Mouse (Mus musculus) spleen, adult 2 months (tissue): ENCODE data around the gene Tax1bp3. TPM values are rescaled to one million over a fixed set of nuclear protein-coding genes. Genes with fewer than 3 reads are reported as not detected.

ENCODE experiments used
- DNase-seq, 2 experiments: peaks; one replicate each; pipeline versions ENCODE4 v3.0.0 to v3.0.0-alpha.2; 2012 to 2021; ENCODE audit warnings: low spot score in 2 of 2, low read depth in 1 of 2
- H3K27ac ChIP-seq: fragments of 200-500 bp; 2 replicates; pipeline ENCODE4 v1.5.1; 2012; ENCODE audit warnings: low read length, inconsistent platforms; ENCODE audit not compliant: insufficient read depth
- H3K27me3 ChIP-seq: fragments of 200-500 bp; 2 replicates; pipeline ENCODE4 v1.6.1; 2012; ENCODE audit warnings: mild to moderate bottlenecking, moderate library complexity, low read length, inconsistent platforms; ENCODE audit not compliant: control insufficient read depth, insufficient read depth
- H3K36me3 ChIP-seq: fragments of 200-500 bp; 2 replicates; pipeline ENCODE4 v1.6.1; 2012; ENCODE audit warnings: mild to moderate bottlenecking, low read length, inconsistent platforms; ENCODE audit not compliant: control insufficient read depth, insufficient read depth
- H3K4me1 ChIP-seq: fragments of 200-500 bp; 2 replicates; pipeline ENCODE4 v1.6.1; 2011; ENCODE audit warnings: inconsistent platforms; ENCODE audit not compliant: control insufficient read depth, insufficient read depth, insufficient read length
- H3K4me3 ChIP-seq: fragments of 200-500 bp; 2 replicates; pipeline ENCODE4 v1.5.1; 2011; ENCODE audit warnings: mild to moderate bottlenecking, inconsistent platforms; ENCODE audit not compliant: insufficient read depth, insufficient read length; ENCODE audit errors: extremely low read depth
- CTCF ChIP-seq: fragments of 200-500 bp; IDR thresholded peaks from 2 replicates; pipeline ENCODE4 v1.5.1; 2011; ENCODE audit warnings: mild to moderate bottlenecking, inconsistent platforms; ENCODE audit not compliant: insufficient read depth, insufficient read length, insufficient replicate concordance; ENCODE audit errors: extremely low read depth
- POLR2A ChIP-seq: fragments of 200-500 bp; IDR thresholded peaks from 2 replicates; pipeline ENCODE4 v1.6.1; 2011; ENCODE audit warnings: low read depth, low read length, inconsistent platforms
- WGBS: fragments of 180-500 bp; shearing (Covaris S2); methylation state at CpG from one replicate; pipeline ENCODE4 v1.1.7; 2018; 5-methylcytosine and 5-hydroxymethylcytosine counted together
- polyA plus RNA-seq: library from polyadenylated mRNA; depleted of rRNA; stranded (reverse); fragments of >200 nt; gene quantifications from 2 replicates; pipeline ENCODE4 v1.2.3, GENCODE M21; 2012

Gene Tax1bp3
- polyA plus RNA-seq, 1 experiment, result 17.0 TPM

DNA sequence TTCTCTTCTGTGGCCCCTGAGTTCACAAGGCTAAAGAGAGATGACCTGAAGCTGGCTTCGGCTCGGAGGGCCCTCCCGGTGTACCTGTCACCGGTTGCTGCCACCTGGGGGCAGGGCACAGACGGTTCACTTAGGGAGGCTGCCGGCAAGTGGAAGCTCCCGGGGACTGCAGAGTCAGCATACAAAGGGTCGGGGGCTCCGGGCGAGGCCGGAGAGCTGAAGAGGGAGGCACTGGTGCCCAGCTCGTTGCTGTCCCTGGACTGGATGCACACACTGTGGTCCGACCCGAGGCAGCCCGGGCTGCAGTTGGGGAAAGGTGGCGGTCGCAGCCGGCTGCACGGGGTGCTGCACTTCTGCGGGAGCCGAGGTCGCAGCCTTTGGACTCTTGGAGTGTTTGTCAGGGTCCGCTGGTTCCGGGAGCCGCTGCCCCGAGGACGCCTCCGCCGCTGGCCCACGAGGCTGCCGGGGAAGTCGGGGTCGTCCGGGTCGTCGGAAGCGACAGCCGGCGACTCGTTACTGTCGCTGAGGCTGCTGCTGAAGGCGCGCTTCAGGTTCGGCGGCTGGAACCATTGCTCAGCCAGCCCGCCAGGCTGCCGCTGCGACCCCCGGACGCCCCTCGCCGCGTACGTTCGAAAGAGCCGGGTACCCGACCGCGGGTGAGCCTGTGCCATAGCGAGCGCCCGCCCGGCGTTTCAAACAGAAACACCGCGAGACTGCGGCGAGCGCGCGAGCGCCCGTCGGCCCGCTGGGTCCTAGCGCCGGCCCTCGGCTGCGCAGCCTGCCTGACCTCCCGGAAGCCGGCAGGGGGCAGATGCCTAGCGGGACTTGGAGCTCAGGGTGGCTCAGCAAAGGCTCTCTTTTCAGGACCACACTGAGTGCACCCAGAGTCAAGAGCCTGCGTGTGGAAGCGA is 39.0 kb upstream of the Tax1bp3 start, which contains the start of gene Haspin:
TSS of gene Haspin (minus strand) at position 704 of the 911 bp plus-strand sequence.
- peaks cover 12% of the 10 kb centered on the region; the same call in 1 of the 2 replicates for H3K4me1 ChIP-seq
- no peaks in the 10 kb centered on the region for H3K36me3 ChIP-seq
- no peaks in the 10 kb centered on the region for H3K27me3 ChIP-seq
- peak; percentile 96 for TF ChIP-seq CTCF
- no peak for TF ChIP-seq POLR2A
- H3K4me3 ChIP-seq, result peak within 1 kb of the TSS; percentile 84
- peak; percentile 70 to 90 for DNase-seq
- WGBS, result under 1% methylated on average over 84 of the region's 84 CpGs
- no peak within 1 kb of the TSS for H3K27ac ChIP-seq

DNA sequence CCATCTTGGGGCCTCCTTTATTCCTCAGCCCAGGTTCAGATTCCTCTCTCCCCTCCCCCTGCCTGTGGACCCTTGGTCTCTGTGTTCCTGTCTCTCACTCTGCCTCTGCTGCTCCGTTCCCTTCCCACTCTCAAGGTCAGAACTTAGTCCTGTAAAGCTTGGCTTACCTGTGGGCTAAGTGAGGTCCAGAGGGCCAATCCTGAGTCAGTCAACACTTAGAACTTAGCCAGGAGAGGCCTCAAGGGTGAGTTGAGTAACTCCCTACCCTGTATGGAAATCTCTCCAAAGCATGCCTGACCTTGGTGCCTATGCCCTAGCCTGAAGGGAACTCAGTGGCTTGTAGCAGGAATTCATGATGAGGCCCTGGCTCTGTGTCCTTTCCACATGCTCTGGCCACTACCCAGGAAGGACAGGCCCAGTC is 32.6 kb upstream of the Tax1bp3 start:
- 70% methylated on average over 1 of the region's 1 CpGs for WGBS
- no peak for DNase-seq
- no peak overlapping the region for H3K4me3 ChIP-seq
- no peaks in the 10 kb centered on the region for H3K4me1 ChIP-seq
- no peak for TF ChIP-seq CTCF
- no peak for TF ChIP-seq POLR2A
- H3K27ac ChIP-seq, result no peak overlapping the region
- no peaks in the 10 kb centered on the region for H3K27me3 ChIP-seq
- H3K36me3 ChIP-seq, result no peaks in the 10 kb centered on the region

DNA sequence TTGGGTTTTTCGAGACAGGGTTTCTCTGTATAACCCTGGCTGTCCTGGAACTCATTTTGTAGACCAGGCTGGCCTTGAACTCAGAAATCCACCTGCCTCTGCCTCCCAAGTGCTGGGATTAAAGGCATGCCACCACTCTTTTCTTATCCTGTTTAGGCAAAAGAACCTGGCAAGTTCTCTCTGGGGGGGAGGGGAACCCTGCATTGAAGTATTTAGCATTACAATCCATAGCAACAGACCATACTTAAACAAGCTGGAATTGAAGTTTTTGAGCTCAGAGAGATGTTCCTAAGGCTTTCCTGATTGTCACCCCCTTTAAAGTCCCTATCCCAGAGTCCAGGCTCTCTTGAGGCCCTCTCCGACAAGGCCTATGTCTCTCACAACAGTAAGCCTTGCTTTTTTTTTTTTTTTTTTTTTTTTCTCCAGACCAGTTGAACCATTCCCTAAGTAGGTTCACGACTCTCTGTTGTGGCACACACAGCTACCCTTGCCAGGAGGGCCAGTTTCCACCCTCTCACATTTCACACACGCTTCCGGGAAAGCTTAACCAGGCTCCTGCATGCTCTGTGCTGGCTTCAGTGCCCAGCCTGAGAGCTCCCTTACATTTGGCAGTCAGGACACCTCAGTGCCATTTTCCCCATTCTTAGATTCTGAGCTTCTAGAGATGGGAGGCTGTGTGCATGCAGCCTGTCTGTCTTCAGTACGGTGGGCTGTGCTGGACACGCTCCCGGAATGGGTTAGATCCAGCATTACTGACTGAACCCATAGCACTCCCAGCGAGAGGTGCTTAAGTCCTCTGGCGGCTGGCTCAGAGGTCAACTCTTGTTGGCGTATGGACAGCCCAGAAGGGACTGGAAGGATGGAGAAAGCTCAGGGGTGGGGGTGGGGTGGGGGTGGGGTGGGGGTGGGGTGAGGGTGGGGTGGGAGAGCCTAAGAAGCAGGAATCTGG is 30.6 kb upstream of the Tax1bp3 start:
- 85% methylated on average over 11 of the region's 11 CpGs for WGBS
- TF ChIP-seq POLR2A, result no peak
- TF ChIP-seq CTCF, result no peak
- no peaks in the 10 kb centered on the region for H3K36me3 ChIP-seq
- H3K27me3 ChIP-seq, result no peaks in the 10 kb centered on the region
- no peak overlapping the region for H3K4me3 ChIP-seq
- no peaks in the 10 kb centered on the region for H3K4me1 ChIP-seq
- no peak for DNase-seq
- no peak overlapping the region for H3K27ac ChIP-seq

DNA sequence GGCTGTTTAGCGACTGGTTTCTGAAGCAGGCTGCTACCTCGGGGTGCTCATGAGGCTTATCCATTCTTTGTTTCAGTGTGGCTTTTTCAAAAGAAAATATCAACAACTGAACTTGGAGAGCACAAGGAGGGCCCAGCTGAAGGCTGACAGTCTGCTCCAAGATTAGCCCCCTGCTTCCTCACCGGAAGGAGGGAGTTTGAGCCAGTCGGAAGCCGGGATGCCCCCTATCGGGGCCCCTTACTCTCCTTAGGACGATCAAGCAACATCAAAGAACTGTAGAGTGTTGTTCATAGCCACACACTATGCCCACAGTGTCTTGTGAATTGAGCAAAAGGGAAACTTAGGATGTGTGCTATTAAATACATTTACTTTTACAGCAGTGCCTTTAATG is 29.9 kb upstream of the Tax1bp3 start:
- no peaks in the 10 kb centered on the region for H3K27me3 ChIP-seq
- no peak for DNase-seq
- WGBS, result 77% methylated on average over 7 of the region's 7 CpGs
- H3K4me1 ChIP-seq, result no peaks in the 10 kb centered on the region
- H3K36me3 ChIP-seq, result no peaks in the 10 kb centered on the region
- TF ChIP-seq POLR2A, result no peak
- no peak for TF ChIP-seq CTCF
- no peak overlapping the region for H3K4me3 ChIP-seq
- no peak overlapping the region for H3K27ac ChIP-seq

DNA sequence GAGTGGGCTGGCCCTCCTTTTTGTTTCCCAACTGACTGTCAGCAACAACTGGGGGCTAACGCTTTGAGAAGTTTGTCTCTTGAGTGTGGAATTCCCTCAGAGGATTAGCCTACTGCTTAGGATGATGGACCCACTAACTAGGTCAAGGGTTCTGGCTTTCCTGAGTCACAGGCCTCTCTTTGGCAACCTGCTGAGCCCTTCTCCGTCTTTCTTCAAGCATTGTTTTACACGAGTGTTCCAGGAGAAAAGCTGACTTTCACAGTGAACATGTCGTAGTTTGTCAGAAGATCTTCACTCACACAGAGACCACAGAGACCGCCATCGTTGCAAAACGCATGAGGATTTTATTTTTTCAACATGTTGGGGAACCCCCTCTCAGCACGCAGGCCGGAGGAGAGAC is 28.7 kb upstream of the Tax1bp3 start:
- Histone ChIP-seq H3K4me1 (no peaks in the 10 kb centered on the region), H3K27ac (no peak overlapping the region), H3K4me3 (no peak overlapping the region), H3K36me3 (no peaks in the 10 kb centered on the region), H3K27me3 (no peaks in the 10 kb centered on the region)
- TF ChIP-seq CTCF (no peak), POLR2A (no peak)
- no peak for DNase-seq
- 85% methylated on average over 9 of the region's 9 CpGs for WGBS

DNA sequence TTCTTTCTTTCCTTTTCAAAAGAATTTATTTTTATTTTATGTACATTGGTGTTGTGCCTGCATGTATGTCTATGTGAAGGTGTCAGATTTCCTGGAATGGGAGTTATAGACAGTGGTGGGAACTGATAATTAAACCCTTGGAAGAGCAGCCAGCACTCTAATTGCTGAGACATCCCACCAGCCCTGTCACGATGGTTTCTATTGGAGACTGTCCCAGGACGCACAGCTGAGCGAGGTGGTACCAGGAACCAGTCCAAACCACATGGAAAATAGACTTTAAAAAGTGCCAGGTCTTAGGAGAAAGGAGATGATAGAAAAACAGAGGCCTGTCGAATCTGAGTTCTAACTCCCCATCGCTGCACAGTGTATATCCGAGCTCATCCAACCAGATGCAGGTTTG is 21.8 kb upstream of the Tax1bp3 start:
- no peaks in the 10 kb centered on the region for H3K36me3 ChIP-seq
- DNase-seq, result no peak
- H3K27ac ChIP-seq, result no peak overlapping the region
- H3K4me1 ChIP-seq, result no peaks in the 10 kb centered on the region
- H3K27me3 ChIP-seq, result no peaks in the 10 kb centered on the region; the same call in 1 of the 2 replicates
- TF ChIP-seq POLR2A, result no peak
- no peak for TF ChIP-seq CTCF
- WGBS, result 76% methylated on average over 6 of the region's 6 CpGs
- no peak overlapping the region for H3K4me3 ChIP-seq
